Mouse (Mus musculus) embryonic fibroblast, embryonic 13.5 days (primary cell): ENCODE measurements around the gene Cd160.

Experiments used
- CTCF ChIP-seq: IDR thresholded peaks from 2 replicates; pipeline ENCODE4 v1.5.1; 2011; ENCODE audit warnings: mild to moderate bottlenecking, control low read depth, low read length, moderate library complexity, borderline replicate concordance; ENCODE audit not compliant: insufficient read depth
- POLR2A ChIP-seq: IDR thresholded peaks from 2 replicates; pipeline ENCODE4 v1.6.1; 2011; ENCODE audit warnings: low read depth, mild to moderate bottlenecking, control low read depth, low read length, moderate library complexity

DNA sequence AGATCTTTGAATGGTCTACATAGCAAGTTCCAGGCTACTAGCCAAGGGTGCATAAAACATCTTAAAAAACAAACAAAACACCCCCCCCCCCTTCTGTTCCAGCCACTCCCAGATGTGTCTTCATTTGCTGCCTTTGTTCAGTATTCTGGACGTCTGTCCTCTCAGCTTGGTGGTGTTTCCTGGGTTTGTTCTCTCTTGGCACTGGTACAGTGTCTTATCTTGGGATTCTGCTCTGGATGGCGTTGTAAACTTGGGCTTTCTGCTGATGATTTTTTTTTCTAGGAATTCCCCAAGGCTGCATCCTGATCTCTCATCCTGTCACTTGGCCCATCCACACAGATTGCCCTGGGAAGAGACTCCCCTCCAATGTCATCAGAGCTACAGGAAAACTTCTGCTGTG lies 7.3 kb upstream of the Cd160 start:
- TF ChIP-seq CTCF (no peak), POLR2A (no peak)
